Mouse (Mus musculus): ENCODE data around the gene Wdr17. TPM values are rescaled to one million over a fixed set of nuclear protein-coding genes. Genes with fewer than 3 reads are reported as not detected.

Gene Wdr17
- 1.9 TPM for polyA plus RNA-seq (2014; fragmentation: Illumina TruSeq; extraction: RNeasy Lipid Tissue Mini Kit (QIAGEN cat#74804))

GRCm38 (mm10) chr8:54886987-54887785 lies at the start of gene Wdr17:
TSS of gene Wdr17 (minus strand) at chr8:54887184.

GRCm38 (mm10) chr8:54600671-54601251 lies 286.2 kb downstream of the Wdr17 start, which contains the start of gene Spata4:
TSS of gene Spata4 (plus strand) at chr8:54600781.

Other genes with a start within 250 kb of the Wdr17 start
- 89.1 TPM for gene Gpm6a, start 67.7 kb upstream of the Wdr17 start, polyA plus RNA-seq (2014; fragmentation: Illumina TruSeq; extraction: RNeasy Lipid Tissue Mini Kit (QIAGEN cat#74804))

Measured in ovary, adult 10 weeks (tissue).